Mouse (Mus musculus): ENCODE data around the gene Ctsh. TPM values are rescaled to one million over a fixed set of nuclear protein-coding genes. Genes with fewer than 3 reads are reported as not detected.
"Not testable (repeated sequence)": the region's sequence is repeated elsewhere in the genome, so short reads cannot be mapped to it uniquely, and the experiment has no call there.

The Ctsh gene
- total RNA-seq, 2 experiments from 2014 or later = 21.3 to 53.2 TPM

DNA sequence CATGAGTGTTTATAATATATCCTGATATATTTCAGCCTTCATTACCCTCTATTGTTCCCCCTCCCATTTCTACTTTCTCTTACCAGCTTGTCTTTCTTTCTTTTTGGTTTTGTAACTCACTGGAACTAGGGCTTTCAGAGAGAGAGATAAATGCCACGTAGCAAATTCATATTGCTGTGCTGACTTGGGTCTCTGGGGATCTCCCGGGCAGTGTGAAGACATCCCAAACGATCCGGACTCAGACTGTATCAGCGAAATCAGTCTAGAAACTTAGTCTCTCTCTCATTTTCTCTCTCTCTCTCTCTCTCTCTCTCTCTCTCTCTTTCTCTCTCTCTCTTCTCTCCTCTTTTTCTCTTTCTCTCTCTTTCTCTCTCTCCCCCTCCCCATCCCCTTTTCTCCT lies 1.5 kb downstream of the Ctsh start:
- ATAC-seq (replicated peaks; ENCODE audit: low FRiP score, poor library complexity, severe bottlenecking) = no peak

- no peak for ATAC-seq (replicated peaks; ENCODE audit: low FRiP score, poor library complexity, severe bottlenecking)
Measured at GRCm38 (mm10) chr9:90055911-90056310, 2.0 kb downstream of the Ctsh start.

DNA sequence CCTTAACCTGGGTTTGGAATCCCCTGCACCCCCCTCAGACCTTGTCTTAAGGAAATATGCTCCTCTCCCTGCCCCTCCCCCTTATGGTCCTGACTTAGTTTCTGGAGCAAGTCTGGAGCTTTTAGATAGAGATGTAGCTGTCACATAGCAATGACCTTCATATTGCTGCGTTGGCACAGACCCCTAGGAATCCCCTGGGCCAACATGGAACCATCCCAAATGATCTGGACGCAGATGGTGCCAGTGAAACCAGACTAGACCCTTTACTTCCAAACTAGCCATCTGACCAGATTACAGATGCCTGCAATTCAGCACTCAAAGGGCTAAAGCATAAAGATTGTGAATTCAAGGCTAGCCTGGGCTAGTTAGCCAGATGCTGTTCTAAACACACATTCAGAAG lies 2.8 kb downstream of the Ctsh start:
- ATAC-seq (replicated peaks; ENCODE audit: low FRiP score, poor library complexity, severe bottlenecking) = no peak

DNA sequence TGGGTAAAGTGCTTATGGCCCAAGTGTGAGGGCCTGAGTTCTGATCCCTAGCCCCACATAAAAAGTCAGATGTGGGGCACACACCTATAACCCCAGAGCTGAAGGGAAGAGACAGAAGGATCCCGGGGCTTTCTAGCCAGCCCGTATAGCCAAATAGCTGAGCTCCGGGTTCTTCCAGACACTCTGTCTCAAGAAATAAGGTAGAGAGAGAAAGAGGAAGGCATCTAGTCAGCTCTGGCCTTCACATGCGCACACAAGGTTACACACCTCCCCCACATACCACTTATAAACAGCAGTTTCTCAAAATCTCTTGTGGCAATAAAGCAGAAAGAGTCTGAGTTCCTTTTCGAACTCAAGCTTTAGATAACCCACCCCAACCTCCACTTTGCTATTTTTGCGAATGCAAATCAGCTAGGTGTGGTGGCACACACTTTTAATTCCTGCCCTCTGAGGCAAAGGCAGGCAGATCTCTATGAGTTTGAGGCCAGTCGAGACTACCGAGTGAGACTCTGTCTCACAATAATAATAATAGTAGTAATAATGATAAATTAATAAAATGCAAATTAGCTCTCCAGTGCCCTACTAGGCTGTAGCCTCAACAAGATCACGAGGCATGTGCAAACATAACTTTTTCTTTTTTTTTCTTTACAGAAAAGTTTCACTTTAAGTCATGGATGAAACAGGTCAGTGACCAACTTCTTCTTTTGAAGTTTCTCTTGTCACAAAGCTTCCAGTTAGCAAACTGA lies 6.0 kb downstream of the Ctsh start:
- no peak for ATAC-seq (replicated peaks; ENCODE audit: low FRiP score, poor library complexity, severe bottlenecking)

DNA sequence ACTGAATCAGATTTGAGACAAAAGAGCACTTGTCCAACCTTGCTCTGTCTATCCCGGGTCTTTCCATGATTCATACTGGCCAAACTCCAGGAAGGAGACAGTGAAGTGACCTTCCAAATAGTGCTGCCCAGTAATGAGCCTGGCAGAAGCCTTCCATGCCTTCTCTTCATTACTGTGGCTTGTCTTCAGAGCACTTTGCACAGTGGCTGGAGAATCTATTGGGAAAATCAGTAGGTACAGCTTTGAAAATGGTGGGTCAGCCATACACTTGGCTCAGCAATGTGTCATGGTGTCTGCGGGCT lies 6.6 kb downstream of the Ctsh start:
- ATAC-seq (replicated peaks; ENCODE audit: low FRiP score, poor library complexity, severe bottlenecking) = no peak

DNA sequence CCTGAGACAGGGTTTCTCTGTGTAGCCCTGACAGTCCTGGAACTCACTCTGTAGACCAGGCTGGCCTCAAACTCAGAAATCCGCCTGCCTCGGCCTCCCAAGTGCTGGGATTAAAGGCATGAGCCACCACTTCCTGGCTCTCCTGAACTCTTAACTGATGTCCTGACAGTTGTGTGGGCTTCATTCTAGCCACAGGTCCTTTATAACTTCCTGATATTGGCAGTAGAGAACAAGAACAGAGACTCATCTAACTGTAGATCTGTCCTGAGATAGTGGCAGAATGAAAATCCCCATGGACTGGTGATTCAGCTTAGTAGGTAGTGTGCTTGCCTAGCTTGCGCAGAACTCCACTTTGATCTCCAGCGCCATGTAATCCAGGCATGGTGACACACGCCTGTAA lies 7.0 kb downstream of the Ctsh start:
- not testable (repeated sequence) for ATAC-seq (replicated peaks; ENCODE audit: low FRiP score, poor library complexity, severe bottlenecking)

DNA sequence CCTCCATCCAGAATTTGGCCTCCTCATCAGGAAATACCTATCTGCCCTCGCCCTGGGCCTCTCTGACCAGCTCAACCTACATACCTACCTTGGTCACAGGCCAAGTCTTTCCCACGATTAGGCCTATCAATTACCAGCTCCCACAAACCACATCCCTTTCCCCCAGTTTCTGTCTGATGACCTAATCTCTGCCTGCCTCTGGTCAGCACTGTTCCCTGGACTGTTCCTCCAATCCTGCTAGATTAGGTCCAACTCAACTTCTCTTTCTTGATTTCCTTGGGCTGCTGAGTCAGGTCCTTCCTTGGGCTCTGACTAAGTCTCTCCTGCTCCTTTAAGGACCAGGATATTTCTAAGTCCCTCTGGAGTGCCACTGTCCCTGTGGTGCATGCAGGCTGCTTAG lies 13.4 kb downstream of the Ctsh start:
- no peak for ATAC-seq (replicated peaks; ENCODE audit: low FRiP score, poor library complexity, severe bottlenecking)

- ATAC-seq (replicated peaks; ENCODE audit: low FRiP score, poor library complexity, severe bottlenecking) = no peak
Measured at GRCm38 (mm10) chr9:90068786-90069185, 14.8 kb downstream of the Ctsh start.

DNA sequence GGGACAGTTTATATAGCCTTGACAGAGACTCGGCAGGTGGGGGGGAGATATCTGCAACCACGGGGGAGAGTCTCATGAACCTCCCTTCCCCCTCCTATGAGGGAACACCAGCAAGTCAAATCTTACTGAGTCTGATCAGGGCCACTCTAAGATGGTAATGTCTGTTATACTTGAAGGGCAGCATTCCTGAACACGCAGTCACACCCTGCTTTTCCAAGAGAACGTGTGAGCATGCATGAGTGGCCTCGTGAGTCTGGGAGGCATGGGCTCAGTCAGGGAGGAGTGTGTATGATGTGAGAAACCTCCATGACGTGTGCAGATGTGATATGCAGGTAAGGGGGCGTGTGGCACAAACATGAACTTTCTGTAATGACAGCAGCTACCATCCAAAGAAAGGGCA lies 15.5 kb downstream of the Ctsh start:
- no peak for ATAC-seq (replicated peaks; ENCODE audit: low FRiP score, poor library complexity, severe bottlenecking)

DNA sequence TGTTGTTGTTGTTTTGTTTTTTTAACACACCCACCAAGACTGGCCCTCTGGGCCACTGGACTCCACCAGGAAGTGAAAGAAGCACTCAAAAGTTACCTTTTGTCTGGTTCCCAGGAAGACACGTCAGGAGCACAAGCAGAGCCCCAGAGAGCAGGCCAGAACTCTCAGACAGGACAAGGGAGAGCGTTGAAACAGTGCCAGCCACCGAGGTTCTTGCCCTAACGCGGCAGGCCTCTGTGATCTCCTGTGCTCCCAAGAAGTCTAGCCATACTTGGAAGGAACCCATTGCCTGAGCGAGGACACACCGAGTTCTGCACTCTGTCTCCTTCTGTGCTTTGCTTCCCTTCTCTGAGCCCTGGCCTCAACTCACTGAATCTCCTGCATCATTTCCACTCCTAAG lies 16.2 kb downstream of the Ctsh start:
- ATAC-seq (replicated peaks; ENCODE audit: low FRiP score, poor library complexity, severe bottlenecking) = no peak

- no peak for ATAC-seq (replicated peaks; ENCODE audit: low FRiP score, poor library complexity, severe bottlenecking)
Measured at GRCm38 (mm10) chr9:90075336-90075735, 21.4 kb downstream of the Ctsh start.

- no peak for ATAC-seq (replicated peaks; ENCODE audit: low FRiP score, poor library complexity, severe bottlenecking)
Measured at GRCm38 (mm10) chr9:90076131-90076530, 22.2 kb downstream of the Ctsh start.

DNA sequence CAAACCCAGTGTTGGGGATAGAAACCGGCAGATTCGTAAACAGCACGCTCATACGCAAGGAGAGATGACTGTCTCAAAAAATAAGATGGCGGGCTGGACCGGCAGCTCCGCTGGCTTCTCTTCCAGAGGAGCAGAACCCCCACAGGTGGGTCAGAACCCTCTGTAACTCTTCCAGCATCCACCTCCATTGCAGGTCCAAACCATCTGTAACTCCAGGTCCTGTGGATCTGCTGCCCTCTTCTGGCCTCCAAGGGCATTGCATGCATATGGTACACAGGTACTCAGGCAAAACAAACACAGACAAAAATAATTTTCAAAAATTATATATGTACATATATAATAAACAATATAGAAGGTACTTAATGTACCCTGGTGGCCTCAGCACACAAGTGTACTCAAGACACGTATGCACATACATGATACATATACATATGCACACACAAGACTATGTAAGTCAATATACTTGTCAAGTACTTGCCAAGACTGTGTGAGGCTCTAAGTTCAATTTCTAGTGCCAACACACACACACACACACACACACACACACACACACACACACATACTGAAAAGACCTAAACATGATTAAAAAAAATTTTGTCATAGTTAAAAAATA lies 23.0 kb downstream of the Ctsh start:
- ATAC-seq (replicated peaks; ENCODE audit: low FRiP score, poor library complexity, severe bottlenecking) = peak; percentile 70; the same call in 1 of the 2 replicates

GRCm38 (mm10) chr9:90081961-90082360 lies 28.0 kb downstream of the Ctsh start:
- not testable (repeated sequence) for ATAC-seq (replicated peaks; ENCODE audit: low FRiP score, poor library complexity, severe bottlenecking)

- ATAC-seq (replicated peaks; ENCODE audit: low FRiP score, poor library complexity, severe bottlenecking) = no peak
Measured at GRCm38 (mm10) chr9:90082992-90083391, 29.0 kb downstream of the Ctsh start.

- no peak for ATAC-seq (replicated peaks; ENCODE audit: low FRiP score, poor library complexity, severe bottlenecking)
Measured at GRCm38 (mm10) chr9:90084152-90084551, 30.2 kb downstream of the Ctsh start.

GRCm38 (mm10) chr9:90084766-90085468 lies 31.0 kb downstream of the Ctsh start:
- ATAC-seq (replicated peaks; ENCODE audit: low FRiP score, poor library complexity, severe bottlenecking) = no peak

GRCm38 (mm10) chr9:90087906-90088485 lies 34.0 kb downstream of the Ctsh start:
- no peak for ATAC-seq (replicated peaks; ENCODE audit: low FRiP score, poor library complexity, severe bottlenecking)

- ATAC-seq (replicated peaks; ENCODE audit: low FRiP score, poor library complexity, severe bottlenecking) = no peak
Measured at GRCm38 (mm10) chr9:90089339-90090104, 35.6 kb downstream of the Ctsh start.

- ATAC-seq (replicated peaks; ENCODE audit: low FRiP score, poor library complexity, severe bottlenecking) = no peak
Measured at GRCm38 (mm10) chr9:90098934-90099333, 45.0 kb downstream of the Ctsh start.
